Mouse (Mus musculus) cerebellum, adult 9-10 months (tissue): ENCODE data around the gene Rnf19b.

Source experiments
- DNase-seq: peaks from one replicate; pipeline ENCODE4 v3.0.0; 2022

Rnf19b gene

DNA sequence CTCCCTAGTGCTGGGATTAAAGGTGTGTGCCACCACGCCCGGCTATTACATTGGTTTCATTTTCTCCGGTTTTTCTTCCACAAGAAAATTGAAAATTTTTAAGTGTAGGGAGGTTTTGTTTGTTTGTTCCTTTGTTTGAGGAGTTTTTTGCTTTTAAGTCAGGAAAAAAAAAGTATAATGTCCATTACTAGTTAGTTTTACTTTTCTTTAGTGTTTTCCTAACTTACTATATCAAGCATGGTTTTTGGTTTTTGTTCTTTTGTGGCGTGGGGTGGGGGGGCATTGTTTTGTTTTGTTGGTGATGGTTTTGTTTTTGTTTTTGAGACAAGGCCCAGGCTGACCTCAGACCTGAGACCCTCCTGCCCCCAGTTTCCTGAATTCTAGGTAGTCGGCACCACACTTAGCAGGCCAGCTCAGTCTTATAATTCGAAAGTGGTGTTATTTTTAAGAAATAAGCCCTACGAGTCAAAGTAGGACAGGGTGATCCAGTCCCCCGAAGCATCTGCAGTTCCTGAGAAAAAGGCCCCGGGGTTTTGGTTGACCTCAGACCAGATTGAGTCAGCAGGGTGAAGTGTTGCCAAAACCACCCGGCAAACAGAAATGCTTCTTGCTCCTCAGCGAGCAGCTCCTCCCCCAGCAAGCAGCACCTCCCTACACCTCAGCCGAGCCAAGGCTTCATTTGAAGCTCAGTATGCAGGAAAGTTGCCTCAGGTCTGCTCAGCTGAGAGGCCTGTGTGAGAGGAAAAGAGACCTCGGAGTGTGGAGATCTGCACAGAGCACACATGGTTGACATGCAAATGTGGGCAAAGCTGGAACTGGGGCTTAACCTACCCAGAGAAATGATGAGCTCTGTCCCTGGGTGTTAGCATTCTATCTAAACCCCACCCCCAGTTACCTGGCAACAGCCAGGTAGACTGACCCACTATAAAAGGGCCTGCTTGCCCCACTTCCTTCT, 23.1 kb upstream of the Rnf19b start:
- peak; percentile 61 for DNase-seq

DNA sequence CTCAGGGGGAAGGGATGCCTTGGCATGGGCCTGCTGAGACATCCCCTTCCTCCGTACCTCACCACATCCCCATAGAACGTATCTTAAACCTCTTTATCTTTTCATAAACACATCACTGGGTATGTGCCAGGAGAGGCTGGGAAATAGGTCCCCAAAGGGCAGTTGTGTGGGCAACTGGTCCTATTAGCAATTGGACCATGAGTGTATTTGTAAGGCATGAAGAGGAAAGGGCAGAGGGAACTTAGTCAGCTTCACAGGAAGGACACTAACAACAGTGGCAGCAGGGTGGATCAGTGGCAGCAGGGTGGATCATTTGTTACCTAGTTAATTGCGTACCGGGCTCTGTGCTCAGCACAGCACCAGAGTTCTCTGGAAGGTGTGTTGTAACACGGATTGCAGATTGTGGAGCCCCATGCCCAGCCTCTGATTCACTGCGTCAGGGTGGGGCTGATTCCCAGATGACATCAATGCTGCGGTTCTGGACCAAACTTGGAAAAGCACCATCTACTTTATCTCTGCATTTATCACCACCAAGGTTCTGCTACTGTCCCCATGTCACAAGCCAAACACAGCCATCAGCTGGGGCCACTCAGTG, 22.1 kb upstream of the Rnf19b start:
- DNase-seq = no peak

GRCm38 (mm10) chr4:129047721-129048421, 10.2 kb upstream of the Rnf19b start:
- no peak for DNase-seq

GRCm38 (mm10) chr4:129048501-129049305, 9.4 kb upstream of the Rnf19b start:
- peak; percentile 90 for DNase-seq

GRCm38 (mm10) chr4:129049306-129050011, 8.6 kb upstream of the Rnf19b start:
- peak; percentile 74 for DNase-seq

DNA sequence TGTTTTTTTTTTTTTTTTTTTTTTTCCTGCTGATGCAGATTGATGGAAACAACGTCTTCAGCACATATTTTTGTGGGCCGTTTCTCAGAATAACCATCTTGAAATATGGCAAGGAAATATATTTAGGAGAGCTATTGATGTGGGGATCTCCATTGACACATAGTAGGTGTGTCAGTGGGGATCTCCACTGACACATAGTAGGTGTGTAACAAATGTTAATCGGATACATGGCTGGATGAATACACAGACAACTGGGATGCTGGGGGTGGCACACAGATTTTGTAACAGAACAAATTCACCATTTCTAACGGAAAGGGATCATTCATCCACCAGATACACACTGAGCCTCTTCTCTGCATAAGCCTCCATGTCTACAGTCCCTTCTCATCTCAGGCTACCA, 7.7 kb upstream of the Rnf19b start:
- no peak for DNase-seq

GRCm38 (mm10) chr4:129050901-129051417, 7.1 kb upstream of the Rnf19b start:
- no peak for DNase-seq

DNA sequence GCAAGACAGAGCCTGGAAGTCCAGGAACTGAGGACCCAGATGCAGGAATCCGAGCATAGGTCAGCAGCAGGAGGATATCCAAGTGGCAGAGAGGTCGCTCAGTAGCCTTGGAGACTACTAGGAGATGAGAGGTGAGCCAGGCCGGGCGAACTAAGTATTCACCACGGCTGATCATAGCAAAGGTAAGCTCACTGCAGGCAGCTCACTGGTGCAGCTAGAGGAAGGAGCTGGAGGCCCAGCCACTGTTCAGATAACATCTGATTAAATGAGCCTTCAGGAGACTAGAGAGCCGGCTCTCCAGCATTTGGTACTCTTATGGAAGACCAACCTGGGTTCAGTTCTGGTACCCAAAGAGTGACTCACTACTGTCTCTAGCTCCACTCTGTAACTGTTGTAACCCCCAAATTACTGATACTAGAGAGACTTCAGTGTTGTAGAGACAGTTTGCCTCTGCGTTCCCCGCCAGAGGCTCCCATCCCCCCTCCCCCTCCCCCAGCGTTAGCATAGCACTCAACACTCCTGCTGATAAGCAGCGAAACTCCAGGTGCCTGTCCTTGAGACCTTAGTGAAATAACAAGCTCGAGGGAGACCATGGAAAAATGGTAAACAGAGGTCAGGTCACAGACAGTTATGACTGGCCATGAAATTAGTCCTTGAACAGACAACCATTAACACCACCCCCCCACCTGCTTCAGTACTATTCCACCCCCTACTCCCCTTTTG, 6.4 kb upstream of the Rnf19b start:
- DNase-seq = no peak

DNA sequence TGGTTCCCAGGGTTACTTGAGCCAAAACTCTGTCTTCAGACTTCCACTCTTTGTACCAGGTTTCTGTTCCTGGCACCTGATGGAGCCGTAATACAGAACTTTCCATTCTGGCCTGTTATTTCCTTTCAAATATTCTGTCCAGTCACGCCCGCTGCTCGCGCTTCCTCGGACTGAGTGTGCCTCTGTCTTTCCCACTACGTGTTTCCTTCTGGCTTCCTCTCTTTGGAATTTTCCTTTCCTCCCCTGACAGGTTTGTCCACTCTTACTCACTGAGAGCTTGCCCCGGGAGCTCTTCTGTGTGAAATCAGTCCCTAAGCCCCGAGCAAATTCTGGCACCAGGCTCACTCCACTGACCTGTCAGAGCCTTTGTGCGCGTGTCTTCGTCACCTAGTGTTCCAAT, 3.3 kb upstream of the Rnf19b start:
- DNase-seq = no peak

DNA sequence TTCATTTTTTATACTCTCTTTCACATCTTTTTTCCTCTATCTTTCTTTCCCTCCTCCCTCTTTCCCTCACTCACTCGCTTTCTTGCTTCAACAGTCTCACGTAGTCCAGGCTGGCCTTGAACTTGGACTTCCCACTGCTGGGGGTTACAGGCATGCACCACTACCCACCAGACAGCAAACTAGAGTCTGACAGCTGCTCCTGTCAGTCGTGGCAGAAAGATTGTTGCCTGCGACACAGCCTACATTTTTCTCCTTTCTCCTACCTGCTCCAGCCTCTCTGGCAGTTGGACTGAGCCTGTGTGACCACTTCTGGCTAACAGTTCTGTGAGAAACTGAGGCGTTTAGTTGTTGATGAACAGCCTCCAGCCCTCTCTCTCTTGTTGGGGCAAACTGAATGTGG, 2.5 kb upstream of the Rnf19b start:
- DNase-seq = no peak

GRCm38 (mm10) chr4:129057533-129058206, 401 bp upstream of the Rnf19b start:
- DNase-seq = peak; percentile 97

- DNase-seq = no peak
These were observed 1.1 kb downstream of the Rnf19b start for GRCm38 (mm10) chr4:129059125-129059551.

- no peak for DNase-seq
These were observed 1.9 kb downstream of the Rnf19b start for GRCm38 (mm10) chr4:129059922-129060321.

GRCm38 (mm10) chr4:129061486-129061885, 3.4 kb downstream of the Rnf19b start:
- DNase-seq = no peak

GRCm38 (mm10) chr4:129062281-129063075, 4.4 kb downstream of the Rnf19b start:
- no peak for DNase-seq

DNA sequence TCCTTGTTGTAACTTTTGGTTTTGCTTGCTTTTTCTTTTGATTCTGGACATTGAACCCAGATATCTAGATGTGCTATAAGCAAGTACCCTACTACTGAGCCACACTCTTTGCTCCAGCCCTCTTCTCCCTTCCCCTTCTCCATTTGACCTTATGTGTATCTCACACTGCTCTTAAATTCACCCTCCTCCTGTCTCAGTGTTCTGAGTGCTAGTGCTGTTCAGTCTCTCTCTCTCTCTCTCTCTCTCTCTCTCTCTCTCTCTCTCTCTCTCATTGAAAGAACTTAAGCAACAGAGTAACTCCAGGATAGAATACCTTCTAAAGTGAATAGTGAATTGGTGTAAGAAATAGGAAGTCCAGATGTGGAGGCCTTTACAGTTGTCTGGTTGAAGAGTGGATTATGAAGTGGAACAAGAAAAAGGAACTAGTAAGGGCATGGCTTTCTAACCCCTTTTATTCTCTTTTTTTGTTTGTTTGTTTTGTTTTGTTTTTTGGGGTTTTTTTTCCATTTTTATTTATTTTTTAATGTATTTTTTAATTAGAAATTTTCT, 7.7 kb downstream of the Rnf19b start:
- no peak for DNase-seq

GRCm38 (mm10) chr4:129067638-129068415, 9.8 kb downstream of the Rnf19b start:
- DNase-seq = no peak

GRCm38 (mm10) chr4:129068848-129069247, 10.8 kb downstream of the Rnf19b start:
- no peak for DNase-seq
